Mouse (Mus musculus): ENCODE data around the gene Kctd20.

DNA sequence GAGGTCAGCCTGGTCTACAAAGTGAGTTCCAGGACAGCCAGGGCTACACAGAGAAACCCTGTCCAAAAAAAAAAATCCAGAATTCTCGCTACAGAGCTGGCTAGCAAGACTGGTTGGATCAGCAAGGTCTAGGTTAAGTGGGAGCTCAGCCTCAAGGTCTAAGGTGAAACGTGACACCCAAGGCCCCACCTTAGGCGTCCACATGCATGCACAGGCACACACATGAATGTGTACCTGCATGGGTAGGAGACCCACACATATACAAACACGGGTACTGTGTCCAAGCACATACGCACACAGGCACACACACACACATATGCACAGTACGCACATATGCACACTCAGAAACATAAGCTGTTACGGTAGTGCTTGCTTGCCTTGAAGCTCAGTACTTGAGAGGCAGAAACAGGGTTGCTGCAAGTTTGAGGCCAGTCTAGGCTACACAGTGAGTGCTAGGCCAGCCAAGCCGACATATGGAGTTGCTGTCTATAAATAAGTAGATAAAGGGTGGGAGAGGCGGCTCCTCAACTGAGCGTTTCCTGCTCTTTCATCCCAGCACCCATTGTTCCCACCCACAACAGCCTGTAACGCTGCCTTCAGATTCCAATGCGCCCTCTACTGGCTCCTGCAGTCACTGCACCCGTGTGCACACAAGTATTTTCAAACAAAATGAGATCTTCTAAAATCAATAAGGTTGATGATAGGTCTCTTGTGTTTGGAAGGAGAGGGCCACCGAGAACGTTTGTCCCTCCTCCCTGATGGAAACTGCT, 24.7 kb upstream of the Kctd20 start:
- no peak for TF ChIP-seq POLR2A (IDR thresholded peaks at IDR 0.05; ENCODE audit: insufficient read length, low read depth)
- no peak for TF ChIP-seq MYOG (IDR thresholded peaks at IDR 0.05; ENCODE audit: control insufficient read depth in 1 of 3, insufficient read depth in 1 of 3, insufficient read length in 2 of 3, low read depth in 2 of 3)
- no peak for TF ChIP-seq MYOD1 (IDR thresholded peaks at IDR 0.05; ENCODE audit: control insufficient read depth in 1 of 3, insufficient read length in 2 of 3, low read depth in 2 of 3)
- no peak for TF ChIP-seq TCF12 (IDR thresholded peaks at IDR 0.05; ENCODE audit: insufficient read depth, poor library complexity, severe bottlenecking)
- TF ChIP-seq E2F4 (IDR thresholded peaks at IDR 0.05; ENCODE audit: insufficient read depth): no peak
- no peak for TF ChIP-seq SRF (IDR thresholded peaks at IDR 0.05; ENCODE audit: control insufficient read depth, insufficient read length, low read depth)
- TF ChIP-seq MAX (IDR thresholded peaks at IDR 0.05; ENCODE audit: low read depth): no peak
